Mouse (Mus musculus) CD4-positive helper T cell, adult 2 months (primary cell): ENCODE measurements around the gene Tmem126a.

Experiments used
- DNase-seq: peaks from one replicate; pipeline ENCODE4 v3.0.0-alpha.2; 2012; ENCODE audit warnings: low read depth, missing footprints, low spot score

Tmem126a gene

GRCm38 (mm10) chr7:90456845-90457468 is at the start of gene Tmem126a:
Tmem126a (minus strand) TSS chr7:90457229.
- peak; percentile 84 for DNase-seq

DNA sequence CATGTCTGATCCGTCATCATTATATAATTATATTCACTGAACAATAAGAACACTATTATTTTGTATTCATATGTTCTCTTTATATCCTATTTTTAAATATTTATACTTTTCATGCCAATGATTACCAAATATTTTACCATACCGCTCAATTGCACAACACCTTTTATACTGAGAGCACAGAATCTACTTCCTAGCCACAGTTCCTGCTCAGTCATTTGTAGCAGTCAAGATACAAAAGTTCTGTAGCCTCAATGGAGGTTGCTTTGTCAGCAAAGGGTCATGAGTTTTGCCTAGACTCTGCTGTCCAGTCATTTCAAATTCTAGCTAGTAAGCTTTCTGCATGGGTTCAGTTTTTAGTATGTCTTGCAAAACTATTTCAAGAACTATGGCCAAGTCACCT is 25.6 kb upstream of the Tmem126a start:
- no peak for DNase-seq

DNA sequence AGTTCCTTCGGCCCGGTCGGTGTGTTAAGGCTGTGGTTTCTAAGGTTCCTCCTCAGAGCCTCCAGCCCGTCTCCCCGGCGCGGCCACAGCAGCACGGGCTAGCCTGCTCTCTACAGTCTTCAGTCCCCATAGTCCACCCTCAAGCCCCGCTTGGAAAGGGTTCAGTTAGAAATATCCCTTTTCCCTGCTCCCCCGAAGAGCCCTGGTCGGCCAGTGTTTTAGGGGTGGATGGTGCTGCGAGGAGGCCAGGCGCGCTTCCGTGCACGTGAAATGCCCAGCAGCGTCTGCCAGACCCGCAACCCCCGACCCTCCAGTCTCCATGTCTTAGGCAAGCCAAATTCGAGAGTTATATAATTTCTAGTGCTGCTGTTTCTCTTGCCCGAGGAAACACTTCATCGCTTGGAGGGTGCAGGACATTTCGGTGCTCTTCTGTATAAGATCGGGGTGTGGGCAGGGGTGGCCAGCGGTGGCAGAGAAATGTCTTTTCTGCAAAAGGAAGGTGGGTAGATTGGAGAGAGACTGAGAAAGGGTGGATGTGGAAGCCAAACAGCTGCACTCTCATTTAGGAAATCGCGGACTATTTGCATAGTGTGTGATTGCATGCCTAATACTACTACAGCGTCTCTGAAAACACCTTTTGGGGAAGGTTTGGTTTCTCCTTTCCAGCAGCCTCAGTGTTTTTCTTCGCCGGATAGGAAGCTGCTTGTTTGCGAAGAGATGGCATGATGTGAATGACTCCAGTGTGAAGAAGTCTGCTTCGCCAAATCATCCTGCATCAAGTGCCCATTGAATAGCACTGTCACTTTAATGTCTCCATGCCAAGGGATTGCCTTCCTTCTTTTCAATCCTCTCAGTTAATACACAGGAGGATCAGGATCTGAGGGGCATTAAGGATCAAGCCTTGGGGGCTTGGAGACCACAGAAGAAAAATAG is 19.6 kb upstream of the Tmem126a start, which contains the start of gene Dlg2:
Gene Dlg2, plus strand, starts transcription at position 360 of the 933 bp plus-strand sequence.
- peak; percentile 17 for DNase-seq

DNA sequence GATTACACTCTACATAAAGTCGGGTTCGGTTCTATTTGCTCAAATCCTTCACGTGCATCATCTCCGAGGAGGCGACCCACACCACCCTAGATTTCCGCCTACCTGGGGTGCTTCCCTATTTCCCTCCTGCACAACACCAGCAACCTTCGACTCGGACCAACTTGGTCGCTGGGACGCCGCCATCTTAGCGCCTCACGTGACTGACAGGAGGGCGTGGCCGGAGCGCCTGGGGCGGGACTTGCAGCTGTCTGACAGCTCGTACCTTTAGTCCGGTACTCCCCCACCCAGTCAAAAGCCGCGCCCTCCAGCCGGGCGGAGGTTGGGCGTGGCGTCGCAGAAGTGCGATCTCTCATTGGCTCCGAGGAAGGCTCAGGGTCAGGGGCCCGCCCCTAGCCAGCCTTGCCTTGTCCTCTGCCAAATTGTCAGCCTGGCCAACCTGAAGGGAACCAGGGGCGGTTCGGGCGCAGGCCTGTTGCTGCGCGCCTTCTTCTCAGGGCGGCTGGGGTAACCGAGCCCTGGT is 18.8 kb upstream of the Tmem126a start, which contains the start of gene Tmem126b:
Gene Tmem126b, minus strand, starts transcription at position 209 of the 520 bp plus-strand sequence.
- DNase-seq: peak; percentile 99

- DNase-seq: peak; percentile 67
Observed at GRCm38 (mm10) chr7:90473511-90473910, 16.5 kb upstream of the Tmem126a start.

- no peak for DNase-seq
Observed at GRCm38 (mm10) chr7:90461441-90461840, 4.4 kb upstream of the Tmem126a start.

GRCm38 (mm10) chr7:90460930-90461329 is 3.9 kb upstream of the Tmem126a start:
- peak; percentile 49 for DNase-seq

DNA sequence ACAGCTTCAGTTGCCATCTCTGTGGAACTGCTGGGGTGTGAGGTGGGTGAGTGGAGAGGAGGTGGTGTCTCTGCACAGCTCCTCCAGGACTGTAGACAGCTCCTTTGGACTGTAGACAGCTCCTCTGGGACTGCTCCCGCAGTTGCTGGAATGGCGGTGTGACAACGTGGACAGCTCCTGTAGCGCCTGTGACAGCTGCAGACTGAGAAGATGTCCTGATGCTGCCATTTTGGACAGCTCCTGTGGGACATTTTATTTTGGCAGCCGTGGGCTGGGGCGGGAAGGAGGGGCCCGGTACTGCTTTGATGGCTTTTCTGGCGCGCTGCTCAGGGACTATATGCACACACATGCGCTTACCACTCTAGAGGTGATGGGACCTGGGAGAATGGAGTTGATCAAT is 3.3 kb upstream of the Tmem126a start:
- DNase-seq: no peak

DNA sequence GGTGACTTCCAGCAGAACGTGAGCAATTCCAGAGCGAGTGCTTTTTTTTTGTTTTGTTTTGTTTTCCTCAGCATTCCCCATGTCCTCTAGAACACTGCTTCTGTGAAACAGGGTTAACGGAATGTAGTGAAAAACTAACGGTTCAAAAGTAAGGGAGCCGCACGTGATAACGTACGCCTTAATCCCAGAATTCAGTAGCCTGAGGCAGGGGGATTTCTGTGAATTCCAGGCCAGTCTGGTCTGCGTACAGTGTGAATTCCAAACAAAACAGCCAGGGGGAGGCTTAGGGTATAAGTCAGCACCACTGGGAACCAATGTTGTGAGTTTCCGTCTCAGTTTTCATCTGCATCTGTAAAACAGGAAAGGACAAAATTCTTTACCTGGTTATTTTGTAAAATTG is 488 bp upstream of the Tmem126a start:
- DNase-seq: no peak

DNA sequence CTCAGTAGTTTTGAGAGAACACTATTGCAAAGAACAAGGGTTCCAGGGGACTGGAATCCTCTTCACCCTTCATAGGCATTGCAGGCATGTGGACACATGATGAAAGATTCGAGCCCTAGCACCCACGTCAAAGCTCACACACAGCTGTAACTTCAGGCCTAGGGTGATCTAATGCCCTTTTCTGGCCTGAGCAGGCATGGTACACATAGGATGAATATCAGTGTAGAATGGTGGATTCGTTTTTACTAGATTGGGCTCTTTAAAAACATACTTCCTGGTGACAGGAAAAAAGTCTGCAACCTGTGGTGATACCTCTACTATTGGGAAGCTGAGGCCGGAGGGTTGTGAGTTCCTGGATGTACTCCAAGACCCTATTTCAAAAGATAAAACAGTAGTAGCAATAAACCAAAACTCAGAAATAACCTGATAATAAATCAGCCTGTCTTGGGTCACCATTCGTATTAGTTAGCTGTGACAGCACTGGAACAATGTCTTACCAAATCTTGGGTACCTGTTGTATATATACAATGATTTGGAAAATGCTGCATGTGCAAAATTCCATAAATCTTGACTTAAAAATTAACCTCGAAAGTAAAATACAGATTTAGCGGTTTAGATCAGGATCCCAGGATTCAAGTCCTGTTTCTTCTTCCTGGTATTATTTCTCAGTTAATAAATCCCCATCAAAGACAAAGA is 732 bp downstream of the Tmem126a start:
- peak; percentile 17 for DNase-seq

- peak; percentile 33 for DNase-seq
Observed at GRCm38 (mm10) chr7:90444206-90444605, 12.8 kb downstream of the Tmem126a start.

GRCm38 (mm10) chr7:90443101-90444091 is 13.6 kb downstream of the Tmem126a start:
- peak; percentile 85 for DNase-seq

- DNase-seq: peak; percentile 98
Observed at GRCm38 (mm10) chr7:90442518-90443080, 14.4 kb downstream of the Tmem126a start, which contains the start of gene Crebzf. Crebzf (plus strand) TSS chr7:90442729.

DNA sequence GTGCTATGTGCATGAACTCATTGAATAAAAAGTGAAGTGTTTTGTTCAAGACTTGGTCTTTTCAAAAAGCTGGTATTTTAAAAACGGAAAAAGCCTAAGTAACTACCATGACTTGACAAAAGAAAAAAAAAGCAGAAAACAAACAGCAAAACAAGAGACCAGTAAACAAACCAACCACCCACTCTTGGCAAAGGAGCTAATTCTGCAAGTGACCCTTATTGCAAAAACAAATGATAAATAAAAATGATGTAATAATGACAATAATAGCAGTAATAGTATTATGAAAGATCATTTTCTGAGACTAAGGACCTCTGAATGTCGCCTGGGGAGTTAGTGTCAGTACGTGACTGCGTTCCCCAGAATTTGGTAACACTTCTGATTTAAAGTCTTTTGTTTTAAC is 15.0 kb downstream of the Tmem126a start:
- DNase-seq: no peak

DNA sequence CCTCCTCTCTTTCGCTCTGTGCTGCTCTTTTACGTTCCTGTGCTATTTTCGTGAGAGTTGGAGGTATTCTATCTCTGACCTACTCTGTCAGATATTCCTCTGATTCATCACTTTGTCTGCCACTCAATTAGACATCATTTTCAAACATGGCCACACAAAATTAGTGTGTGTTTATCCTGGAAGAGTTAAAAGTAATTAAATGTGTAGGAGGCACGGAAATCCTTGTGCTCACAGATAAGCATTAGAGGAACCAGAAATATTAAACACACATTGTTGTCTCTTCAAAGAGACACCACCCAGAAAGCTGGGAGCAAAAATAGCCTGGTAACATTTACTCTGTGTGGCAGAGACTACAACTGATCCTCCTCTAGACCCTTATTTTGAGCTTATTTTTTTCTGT is 17.0 kb downstream of the Tmem126a start:
- DNase-seq: no peak

GRCm38 (mm10) chr7:90432221-90432620 is 24.8 kb downstream of the Tmem126a start:
- no peak for DNase-seq

DNA sequence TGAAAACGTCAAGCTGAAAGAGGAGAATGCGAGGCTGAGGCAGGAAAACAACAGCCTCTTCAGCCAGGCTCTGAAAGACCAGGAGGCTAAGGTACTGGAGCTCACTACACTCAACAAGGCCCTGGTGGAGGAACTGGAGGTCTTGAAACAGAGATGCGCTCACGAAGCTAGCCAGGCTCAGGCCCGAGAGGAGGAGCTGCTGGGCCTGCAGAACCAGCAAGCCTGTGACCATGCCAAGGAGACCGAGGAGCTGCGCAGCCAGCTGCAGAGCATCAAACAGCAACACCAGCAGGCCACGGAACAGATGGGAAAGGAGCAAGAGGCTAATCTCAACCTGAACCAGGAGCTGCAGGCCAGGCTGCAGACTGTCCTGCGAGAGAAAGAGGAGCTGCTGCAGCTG is 30.0 kb downstream of the Tmem126a start:
- no peak for DNase-seq

DNA sequence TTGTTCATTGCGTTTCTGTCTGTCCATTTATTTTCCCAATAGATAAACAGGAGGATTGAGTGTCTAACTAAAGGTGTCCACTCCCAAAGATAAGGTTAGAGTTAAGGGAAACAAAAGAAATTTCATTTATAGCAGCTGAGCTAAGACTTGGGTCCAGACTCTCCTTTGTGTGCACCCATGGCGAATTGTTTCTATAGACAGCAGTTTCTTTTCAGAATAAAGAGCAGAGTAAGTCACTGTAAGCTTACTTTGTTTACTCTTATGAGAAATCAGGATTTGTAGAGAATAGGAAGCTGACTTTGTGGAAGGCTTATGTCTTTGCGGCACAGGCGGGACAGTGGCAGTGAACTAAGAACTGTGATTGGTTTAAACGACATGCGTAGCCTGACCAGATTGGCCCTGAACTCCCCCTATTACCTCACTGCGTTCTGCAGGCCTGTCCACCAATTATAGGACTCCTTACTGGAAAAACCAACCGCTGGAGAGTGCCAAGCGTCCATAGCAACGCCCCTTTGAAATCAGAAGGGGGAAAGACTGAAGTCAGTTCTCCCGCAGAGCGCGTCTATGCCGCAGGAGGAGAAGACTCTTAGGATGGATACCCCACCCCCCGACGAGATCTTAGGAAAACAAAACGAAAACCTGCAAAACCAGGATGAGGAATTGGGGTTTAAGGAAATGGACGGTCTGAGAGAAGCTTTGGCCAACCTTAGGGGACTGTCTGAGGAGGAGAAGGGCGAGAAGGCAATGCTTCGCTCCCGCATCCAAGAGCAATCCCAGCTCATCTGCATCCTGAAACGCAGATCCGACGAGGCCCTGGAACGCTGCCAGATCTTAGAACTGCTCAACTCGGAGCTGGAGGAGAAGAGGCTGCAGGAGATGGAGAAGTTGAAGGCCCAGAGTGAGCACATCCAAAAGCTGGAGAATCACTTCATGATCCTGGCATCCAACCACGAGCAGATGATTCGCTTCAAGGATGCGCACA is 30.7 kb downstream of the Tmem126a start, which contains the start of gene Ccdc89:
Gene Ccdc89, plus strand, starts transcription at position 558 of the 982 bp plus-strand sequence.
- peak; percentile 55 for DNase-seq

GRCm38 (mm10) chr7:90409934-90410333 is 47.1 kb downstream of the Tmem126a start:
- peak; percentile 68 for DNase-seq
